Mouse (Mus musculus): ENCODE results near the gene Trmt2a.
A peak's percentile ranks its signal among the peaks of the same experiment; 100 is the strongest.

The Trmt2a gene

GRCm38 (mm10) chr16:18289067-18289588 is 40.6 kb downstream of the Trmt2a start, which contains the start of gene Dgcr8:
Dgcr8 (minus strand) TSS chr16:18289246.
- DNase-seq (ENCODE audit: low spot score), result peak; percentile 99

- DNase-seq (ENCODE audit: low spot score), result peak; percentile 3
Measured at GRCm38 (mm10) chr16:18289614-18290013, 41.1 kb downstream of the Trmt2a start.
